Mouse (Mus musculus): ENCODE measurements around the gene Olfr524. TPM values are rescaled to one million over a fixed set of nuclear protein-coding genes. Genes with fewer than 3 reads are reported as not detected.
A peak's percentile ranks its signal among the peaks of the same experiment; 100 is the strongest.

The Olfr524 gene
- polyA plus RNA-seq (2017; shearing (Covaris generic)): not detected

DNA sequence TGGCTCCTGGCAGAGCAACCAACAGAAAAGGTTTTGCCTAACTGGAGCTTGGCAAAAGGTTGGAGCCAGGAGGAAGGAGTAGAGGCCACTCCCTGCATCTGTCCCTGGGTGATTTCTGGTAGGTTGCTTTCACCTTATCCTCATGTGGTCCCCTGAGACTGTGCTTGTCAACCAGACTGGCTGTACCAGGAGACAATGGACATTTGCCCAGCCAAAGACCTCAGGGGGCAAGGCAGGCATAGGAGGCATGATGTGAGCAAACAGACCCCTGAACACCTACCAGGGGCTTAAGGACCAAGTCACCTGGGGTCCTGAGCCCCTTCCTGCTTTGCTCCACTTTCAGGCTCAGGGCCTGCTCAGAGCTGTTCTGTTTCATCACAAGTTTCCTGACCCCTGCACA is at the start of gene Olfr524:
Gene Olfr524, minus strand, starts transcription at position 101 of the 400 bp plus-strand sequence.
- ATAC-seq: no peak

- no peak for ATAC-seq
Measured at GRCm38 (mm10) chr7:140253780-140254299, 48.1 kb upstream of the Olfr524 start.

DNA sequence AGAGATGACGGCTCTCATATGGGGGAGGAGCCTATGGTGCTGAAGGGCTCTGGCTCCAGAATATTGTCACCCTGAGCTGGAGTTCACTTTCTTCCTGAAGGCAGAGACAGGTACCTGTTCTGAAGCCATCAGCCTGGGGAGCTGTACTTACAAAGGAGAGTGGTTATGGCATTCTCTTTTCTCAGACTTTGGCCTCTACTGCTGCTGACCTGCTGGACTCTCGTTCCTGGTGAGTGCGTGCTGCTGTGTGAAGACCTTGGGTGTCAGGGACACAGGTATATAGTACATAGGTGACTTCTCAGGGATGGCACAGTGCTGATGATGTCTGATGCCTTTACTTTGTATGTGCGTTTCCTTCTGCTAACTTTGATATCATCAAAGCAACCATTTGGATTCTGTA is 41.5 kb upstream of the Olfr524 start, which contains the start of gene 5830411N06Rik:
Gene 5830411N06Rik, plus strand, starts transcription at position 69 of the 400 bp plus-strand sequence.
- ATAC-seq: no peak

DNA sequence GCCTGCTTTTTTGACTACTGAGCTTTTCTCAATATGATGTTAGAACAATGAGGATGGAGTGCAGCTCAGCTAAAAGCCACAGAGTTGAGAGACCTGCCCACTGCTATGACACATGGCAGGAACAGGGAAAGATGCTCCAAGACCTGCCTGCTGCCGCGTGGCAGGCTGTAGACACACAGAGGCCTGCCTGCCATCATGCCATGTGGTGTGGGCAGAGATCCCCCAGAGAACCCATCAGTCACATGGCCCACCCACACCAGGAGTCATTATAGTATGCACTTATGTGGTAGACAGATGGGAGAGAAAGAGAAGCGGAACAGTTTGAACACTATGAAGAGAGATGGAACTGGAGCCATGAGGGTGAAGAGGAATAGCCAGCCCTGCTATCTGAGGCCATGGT is 27.9 kb upstream of the Olfr524 start:
- no peak for ATAC-seq

DNA sequence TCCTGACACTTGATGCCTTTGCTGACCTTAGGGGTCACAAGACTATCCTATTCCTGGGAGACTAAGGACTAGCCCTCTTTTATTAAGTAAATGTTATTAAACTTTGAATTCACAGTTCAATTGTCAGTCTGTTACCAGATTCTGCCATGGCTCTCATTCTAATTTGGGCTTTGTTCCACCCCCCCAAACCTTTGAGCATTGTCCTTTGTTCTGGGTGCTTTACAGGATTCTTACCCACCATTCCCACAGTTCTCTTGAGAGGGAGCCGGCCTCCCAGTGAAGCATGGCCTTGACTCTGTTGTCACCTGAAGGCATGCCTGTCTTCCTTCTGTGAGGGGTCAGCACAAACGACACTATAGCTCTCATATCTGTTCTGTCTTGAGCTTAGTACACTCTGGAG is 25.3 kb upstream of the Olfr524 start:
- no peak for ATAC-seq

GRCm38 (mm10) chr7:140228476-140228875 is 22.7 kb upstream of the Olfr524 start:
- no peak for ATAC-seq

DNA sequence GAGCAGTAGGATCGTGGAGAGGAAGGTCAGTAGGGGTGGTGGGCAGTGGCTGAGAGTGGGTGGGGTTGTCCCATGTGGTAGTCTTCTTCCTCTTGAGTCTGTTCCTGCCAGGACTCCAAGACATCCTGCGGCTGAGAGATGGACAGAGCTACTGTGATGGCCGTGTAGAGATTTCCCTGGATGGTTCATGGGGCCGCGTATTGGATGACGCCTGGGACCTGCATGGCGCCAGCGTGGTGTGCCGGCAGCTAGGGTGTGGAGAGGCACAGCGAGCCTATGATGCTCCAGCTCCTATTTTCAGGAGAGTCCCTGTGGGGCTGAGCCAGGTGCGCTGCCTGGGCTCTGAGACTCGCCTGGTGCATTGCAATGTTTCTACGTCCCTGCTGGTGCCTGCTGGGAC is 18.4 kb upstream of the Olfr524 start:
- no peak for ATAC-seq

DNA sequence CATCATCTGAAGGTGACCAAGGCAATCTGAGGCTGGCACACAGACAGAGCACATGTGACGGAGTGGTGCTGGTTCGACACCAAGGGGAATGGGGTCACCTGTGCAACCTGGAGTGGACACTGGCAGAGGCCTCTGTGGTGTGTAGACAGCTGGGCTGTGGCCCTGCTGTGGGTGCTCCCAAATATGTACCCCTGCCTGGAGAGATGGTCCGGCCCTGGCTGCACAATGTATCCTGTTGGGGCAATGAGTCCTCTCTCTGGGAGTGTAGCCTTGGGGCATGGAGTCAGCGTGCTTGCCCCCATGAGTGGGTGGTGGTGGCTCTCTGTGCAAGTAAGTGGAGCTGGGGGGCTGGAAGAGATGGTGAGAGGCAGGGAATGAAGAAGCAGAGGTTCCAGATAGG is 14.6 kb upstream of the Olfr524 start:
- no peak for ATAC-seq

- ATAC-seq: no peak
Measured at GRCm38 (mm10) chr7:140219268-140219667, 13.5 kb upstream of the Olfr524 start.

DNA sequence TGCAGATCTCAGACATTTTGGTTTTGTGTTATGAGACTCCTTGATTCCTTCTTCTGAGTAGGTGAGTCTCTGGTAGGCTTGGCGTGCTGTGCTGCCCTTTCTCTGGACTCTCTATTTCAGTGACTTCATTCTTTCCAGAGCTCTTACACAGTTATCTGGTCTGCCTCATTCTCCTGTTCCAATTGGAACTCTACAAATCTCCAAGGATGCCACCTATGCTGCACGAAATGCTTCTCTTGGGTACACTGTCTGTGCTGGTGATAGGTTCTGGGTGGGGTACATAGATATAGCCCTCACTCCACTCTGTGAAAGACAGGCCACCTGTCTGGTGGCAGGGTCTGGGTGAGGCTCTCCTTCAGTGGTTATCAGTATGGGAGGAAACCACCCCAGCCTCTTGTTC is 12.2 kb upstream of the Olfr524 start, which contains the start of gene Cd163l1:
Gene Cd163l1, plus strand, starts transcription at position 301 of the 400 bp plus-strand sequence.
- ATAC-seq: no peak

GRCm38 (mm10) chr7:140213841-140214240 is 8.1 kb upstream of the Olfr524 start:
- ATAC-seq: no peak

DNA sequence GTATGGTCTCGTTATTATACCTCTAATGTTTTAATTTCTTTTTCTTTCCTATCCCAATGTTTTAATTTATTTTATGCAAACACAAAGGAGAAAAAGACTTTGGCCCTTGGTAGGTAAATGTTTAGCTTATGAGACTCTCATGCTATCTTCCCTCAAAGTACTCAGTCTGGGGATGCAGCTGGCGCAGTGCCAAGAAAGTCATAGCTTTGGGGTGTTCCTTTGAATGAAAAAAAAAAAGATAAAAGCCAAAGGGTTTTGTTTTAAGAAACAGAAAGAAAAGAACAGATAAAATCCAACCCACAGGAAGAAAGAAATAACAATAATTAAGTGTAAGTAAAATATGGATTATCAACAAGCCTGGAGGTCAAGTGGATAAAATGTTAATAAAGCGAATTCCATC is 2.9 kb upstream of the Olfr524 start:
- no peak for ATAC-seq

- ATAC-seq: peak; percentile 37
Measured at GRCm38 (mm10) chr7:140208153-140208552, 2.4 kb upstream of the Olfr524 start.

DNA sequence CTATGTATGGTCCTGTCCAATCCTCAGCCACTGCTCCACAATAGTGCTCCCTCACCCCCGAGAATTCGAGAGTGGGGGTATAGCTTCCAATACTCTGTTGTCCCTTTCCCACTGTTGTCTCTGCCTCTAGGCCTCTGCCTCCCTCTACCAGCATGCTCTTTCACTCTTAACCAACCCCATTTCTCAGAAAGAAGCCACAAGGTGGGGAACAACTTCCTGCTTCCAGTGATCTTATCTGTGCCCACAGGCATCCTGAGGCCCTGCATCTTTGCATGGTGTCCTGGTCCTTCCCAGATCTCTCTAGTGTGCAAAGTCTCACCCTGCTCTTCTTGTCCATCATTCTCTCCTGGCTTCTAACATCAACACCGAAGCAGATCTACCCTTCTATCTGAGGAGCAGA is 1.1 kb upstream of the Olfr524 start:
- no peak for ATAC-seq

DNA sequence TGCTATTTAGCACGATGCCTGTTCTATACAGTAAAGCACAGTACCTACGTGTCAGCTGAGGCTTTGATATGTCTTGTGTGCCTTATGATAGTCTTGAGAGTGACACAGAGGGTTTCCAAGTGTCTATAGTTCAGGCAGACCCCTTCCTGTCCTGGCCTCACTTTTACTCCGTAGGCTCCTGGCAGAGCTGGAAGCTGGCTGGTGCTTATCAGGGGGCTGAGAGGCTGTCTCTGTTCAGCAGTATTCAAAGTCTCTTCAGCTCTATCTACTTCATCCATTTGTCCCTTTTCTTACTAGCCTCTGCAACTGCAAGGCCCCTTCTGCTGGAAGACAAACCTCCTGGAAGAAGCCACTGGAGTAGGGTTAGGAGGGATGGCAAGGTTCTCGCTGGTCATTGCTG is 4.7 kb downstream of the Olfr524 start:
- no peak for ATAC-seq

DNA sequence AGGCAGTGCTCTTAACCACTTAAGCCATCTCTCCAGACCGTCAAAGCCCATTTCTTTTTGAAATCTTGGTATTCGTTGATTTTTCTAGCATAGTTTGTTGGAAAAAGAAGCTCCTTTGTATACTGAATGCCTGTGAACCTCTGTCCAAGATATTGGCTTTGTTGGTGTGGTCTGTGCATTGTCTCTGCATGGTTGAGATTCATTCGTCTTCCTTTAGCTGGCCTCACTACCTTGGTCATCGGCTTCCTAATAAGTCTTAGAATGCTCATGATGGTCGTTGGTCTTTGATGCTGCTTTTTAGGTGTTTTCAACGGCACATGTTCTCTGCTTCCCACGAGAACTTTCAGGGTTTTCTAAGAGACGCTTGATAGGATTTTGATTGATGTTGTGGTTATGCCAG is 9.8 kb downstream of the Olfr524 start:
- no peak for ATAC-seq

DNA sequence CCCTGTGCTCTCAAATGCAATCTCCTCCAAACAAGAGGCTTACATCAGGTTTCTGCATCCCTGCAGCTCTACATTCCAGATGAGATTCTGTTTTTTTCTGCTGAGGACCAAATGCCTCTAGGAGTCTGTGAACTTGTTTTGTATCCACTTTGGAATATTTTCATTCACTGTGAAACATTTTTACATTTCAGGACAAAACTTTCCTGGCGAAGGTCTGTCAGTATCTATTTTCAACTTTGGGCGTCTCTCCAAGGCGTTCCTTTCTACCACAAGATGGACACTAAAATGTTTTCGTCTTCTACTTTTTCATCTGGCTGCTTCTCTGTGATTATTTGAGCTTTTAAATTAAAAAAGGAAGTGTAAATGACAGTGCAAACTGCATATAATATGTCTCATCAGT is 11.7 kb downstream of the Olfr524 start:
- ATAC-seq: no peak

DNA sequence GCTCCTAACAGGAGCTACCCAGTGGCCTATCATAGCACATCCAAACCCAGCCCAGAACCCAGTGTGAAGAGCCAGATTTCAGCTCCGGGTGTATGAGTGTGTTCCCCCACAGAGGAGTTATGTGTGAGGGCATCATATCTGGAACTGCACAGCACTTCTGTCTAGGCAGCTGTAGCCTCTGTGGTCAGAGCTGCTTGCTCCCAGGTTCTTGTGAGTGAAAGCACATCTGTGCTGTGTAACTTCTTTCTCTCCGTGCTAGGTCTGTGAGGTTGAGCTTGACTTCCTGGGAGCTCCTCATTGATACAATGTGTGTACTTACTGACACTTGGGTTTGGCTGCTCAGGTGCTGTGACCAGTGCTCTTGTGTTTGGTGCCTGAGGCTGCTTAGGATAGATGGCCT is 12.9 kb downstream of the Olfr524 start:
- no peak for ATAC-seq

- no peak for ATAC-seq
Measured at GRCm38 (mm10) chr7:140192445-140192844, 13.3 kb downstream of the Olfr524 start.

GRCm38 (mm10) chr7:140190435-140190834 is 15.3 kb downstream of the Olfr524 start:
- no peak for ATAC-seq

- no peak for ATAC-seq
Measured at GRCm38 (mm10) chr7:140188391-140189328, 17.1 kb downstream of the Olfr524 start.

GRCm38 (mm10) chr7:140187721-140188390 is 17.9 kb downstream of the Olfr524 start:
- no peak for ATAC-seq

All from CD4-positive, CD25-positive, alpha-beta regulatory T cell, adult 4 months (primary cell).